ENCODE assay signal across 1 mouse cellular context in the genomic region with DNA sequence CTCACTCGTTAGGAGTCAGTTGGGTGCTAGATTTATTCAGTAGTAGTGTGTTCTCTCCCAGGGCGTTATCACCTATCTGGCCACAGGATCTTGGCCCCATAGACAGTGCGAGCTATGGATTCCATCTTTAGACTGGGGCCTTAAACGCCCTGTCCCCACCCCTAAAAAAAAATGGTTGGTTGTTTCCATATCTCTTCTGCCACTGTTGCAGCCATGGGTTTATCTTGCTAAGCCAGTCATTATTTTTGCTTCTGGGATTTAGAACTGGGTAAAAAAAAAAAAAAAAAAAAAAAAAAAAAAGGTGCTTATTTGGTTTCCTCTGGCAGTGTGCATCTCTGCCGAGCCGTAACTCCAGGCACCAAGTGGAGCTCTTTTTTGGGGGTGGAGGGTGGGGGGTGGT.
TF ChIP-seq lines count a peak whose summit lies in the region.

No protein-coding gene starts in this region.

TF ChIP-seq in MEL, 35 proteins besides CTCF, POLR2A, EP300 and RAD21:
- peak; percentile 90 for TF ChIP-seq ZNF384 (IDR thresholded peaks at IDR 0.05; ENCODE audit: low read depth, low read length)
- TF ChIP-seq MAFK (IDR thresholded peaks at IDR 0.05; ENCODE audit: borderline replicate concordance, low read depth, low read length): no peak
- TF ChIP-seq RCOR1 (IDR thresholded peaks at IDR 0.05; ENCODE audit: low read depth, low read length): 0 out of 2 replicates have a peak, but pooled peaks have one; percentile 16
- peak; percentile 61; the same call in 1 of the 2 replicates for TF ChIP-seq TCF12 (IDR thresholded peaks at IDR 0.05; ENCODE audit: low read depth, low read length)
- TF ChIP-seq GATA1 (IDR thresholded peaks at IDR 0.05; ENCODE audit: low read depth, low read length): peak; percentile 61
- no peak for TF ChIP-seq JUND (IDR thresholded peaks at IDR 0.05; ENCODE audit: low read depth, low read length)
- TF ChIP-seq TAL1 (IDR thresholded peaks at IDR 0.05; ENCODE audit: low read length): 0 out of 2 replicates have a peak, but pooled peaks have one; percentile 27
